Mouse (Mus musculus): ENCODE data around the gene Tpcn1.

DNA sequence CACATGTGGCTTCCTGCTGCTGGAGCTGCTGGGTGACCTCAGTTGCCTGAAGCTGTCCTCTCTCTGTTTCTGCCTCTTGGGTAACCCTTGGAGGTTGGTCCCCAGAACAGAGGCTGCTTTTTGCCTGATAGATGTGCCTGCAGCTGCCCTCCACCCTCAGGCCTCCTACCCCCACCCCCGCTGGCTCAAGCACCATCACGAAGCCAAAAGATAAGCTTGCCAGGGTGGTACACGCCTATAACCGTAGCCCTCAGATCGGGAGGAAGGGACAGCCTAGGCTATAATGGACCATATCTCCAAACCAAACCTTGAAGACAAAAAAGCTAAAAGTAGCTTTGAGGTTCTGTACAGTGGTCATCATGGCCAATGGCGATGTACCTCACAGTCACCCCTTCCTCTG is 11.2 kb upstream of the Tpcn1 start:
- TF ChIP-seq POLR2A (IDR thresholded peaks at IDR 0.05; ENCODE audit: extremely low read depth, insufficient read depth, low read length) (no peak), CTCF (IDR thresholded peaks at IDR 0.05; ENCODE audit: extremely low read depth, insufficient read depth, low read length) (no peak)
